Mouse (Mus musculus) MN1 (cell line): Measurements from ENCODE around the gene Mertk.
"Not testable (repeated sequence)": the region's sequence is repeated elsewhere in the genome, so short reads cannot be mapped to it uniquely, and the experiment has no call there.

Experiments used
- DNase-seq: peaks from one replicate; pipeline ENCODE4 v3.0.0-alpha.2; 2016; ENCODE audit warnings: low spot score

Gene Mertk

DNA sequence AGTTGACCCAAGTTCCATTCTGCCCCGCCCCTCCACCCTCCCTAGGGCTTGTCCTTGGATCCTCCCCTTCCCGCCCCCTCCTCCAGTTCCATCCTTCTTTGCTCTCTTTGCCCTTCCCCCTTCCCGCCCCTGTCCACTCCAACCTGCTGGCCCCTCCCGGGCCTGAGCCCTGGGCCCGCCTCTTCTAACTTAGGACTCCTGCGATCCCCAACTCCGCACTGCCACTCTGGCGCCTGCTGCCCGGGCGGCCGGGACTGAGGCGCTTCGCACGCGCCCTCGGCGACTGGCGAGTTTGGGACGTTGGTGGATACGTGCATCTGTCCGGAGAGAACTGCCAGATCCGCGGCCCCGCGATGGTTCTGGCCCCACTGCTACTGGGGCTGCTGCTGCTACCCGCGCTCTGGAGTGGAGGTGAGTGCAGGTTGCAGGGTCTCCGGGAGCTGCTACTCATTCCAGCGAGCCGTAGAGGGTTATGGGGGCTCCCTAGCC is at the start of gene Mertk:
Mertk (plus strand) TSS at position 264 of the 489 bp plus-strand sequence.
- peak; percentile 11 for DNase-seq

DNA sequence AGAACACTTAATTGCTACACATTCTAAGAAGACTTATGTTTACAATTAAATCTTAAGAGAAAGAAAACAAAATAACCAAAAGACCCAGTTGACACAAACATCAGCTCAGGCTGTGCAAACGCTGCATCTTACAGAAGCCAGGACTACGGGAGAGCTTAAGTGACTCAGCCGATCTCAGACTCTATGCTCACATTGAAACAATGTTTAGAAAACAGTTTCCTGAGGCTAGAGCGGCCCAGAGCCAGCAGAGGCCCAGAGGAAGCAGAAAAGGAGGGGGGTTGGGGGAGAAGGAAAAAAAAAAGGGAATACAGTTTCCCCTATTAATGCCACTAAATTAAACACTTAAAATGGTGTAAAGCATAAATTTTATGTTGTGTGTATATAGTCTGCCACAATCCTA is 18.1 kb upstream of the Mertk start:
- no peak for DNase-seq

GRCm38 (mm10) chr2:128686921-128687557 is 11.7 kb upstream of the Mertk start, which contains the start of gene Anapc1:
TSS of gene Anapc1 (minus strand) at chr2:128687391.
- DNase-seq, result peak; percentile 93

DNA sequence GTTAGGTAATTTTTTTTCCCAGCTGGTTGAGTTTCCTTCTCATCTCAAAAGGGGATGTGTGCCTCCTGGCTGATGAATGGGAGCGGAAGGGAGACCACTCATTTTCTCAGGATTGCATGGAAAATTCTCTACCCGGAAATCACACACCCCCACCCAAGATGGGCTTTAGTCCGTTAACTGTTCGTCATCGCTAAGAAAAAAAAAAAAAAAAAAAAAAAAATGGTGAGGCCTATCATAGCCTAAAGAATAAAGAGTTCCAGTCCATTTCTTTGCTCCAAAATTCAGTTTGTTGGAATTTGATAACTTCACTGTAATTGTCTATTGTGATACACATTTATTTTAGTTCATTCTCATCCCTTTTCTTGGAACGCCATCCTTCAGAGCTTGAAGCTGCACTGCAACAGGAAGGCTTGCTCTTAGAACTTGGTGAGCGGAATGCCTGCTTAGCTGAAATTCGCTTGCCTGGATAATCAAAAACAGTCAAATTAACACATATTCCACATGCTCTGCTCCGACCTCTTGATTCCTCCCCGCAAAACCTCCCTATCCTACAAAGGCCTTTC is 11.1 kb upstream of the Mertk start:
- no peak for DNase-seq

DNA sequence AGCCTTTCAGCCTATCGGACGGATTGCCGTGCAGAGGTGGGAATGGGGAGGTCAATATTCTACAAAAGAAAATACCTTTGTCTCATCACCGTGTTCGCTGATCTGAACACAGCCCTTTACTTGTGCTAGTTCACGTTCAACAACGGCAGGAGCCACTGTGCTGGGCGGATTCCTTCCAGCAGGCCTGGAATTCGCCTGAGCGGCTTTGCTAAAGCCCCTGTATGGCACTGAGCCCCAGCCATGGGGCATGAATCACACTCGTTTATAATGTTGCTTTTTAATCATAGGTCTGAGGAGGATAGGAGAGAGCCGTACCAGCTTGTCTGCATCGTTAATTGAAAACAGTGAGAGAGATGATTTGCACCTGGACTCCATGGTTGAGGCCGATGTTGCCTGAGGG is 6.4 kb upstream of the Mertk start:
- no peak for DNase-seq

- DNase-seq, result no peak
Observed at GRCm38 (mm10) chr2:128692771-128693170, 6.0 kb upstream of the Mertk start.

GRCm38 (mm10) chr2:128693236-128693635 is 5.5 kb upstream of the Mertk start:
- no peak for DNase-seq

DNA sequence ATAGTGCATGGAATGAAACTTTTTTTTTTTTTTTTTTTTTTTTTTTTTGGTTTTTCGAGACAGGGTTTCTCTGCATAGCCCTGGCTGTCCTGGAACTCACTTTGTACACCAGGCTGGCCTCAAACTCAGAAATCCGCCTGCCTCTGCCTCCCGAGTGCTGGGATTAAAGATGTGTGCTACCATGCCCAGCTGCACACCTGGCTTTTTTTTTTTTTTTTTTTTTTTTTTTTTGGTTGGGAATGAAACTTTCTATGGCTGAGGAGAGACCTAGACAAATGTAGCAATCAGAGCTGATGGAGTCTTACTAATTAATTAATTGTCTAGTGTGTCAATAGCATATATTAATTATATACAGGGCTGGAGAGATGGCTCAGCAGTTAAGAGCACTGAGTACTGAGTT is 4.9 kb upstream of the Mertk start:
- not testable (repeated sequence) for DNase-seq

DNA sequence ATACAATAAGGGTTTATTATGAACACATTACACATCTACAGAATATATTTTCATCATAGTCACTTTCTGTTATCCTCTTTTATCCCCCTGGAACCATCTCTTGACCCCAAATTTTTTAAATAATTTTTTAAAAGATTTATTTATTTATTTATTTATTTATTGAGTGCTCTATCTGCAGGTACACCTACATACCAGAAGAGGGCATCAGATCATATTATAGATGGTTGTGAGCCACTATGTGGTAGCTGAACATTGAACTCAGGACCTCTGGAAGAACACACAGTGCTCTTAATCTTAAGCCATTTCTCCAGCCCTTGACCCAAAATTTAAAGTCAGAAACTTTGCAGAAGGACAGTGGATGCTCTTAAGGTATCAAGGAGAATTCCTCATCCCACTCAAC is 4.2 kb upstream of the Mertk start:
- DNase-seq, result no peak

DNA sequence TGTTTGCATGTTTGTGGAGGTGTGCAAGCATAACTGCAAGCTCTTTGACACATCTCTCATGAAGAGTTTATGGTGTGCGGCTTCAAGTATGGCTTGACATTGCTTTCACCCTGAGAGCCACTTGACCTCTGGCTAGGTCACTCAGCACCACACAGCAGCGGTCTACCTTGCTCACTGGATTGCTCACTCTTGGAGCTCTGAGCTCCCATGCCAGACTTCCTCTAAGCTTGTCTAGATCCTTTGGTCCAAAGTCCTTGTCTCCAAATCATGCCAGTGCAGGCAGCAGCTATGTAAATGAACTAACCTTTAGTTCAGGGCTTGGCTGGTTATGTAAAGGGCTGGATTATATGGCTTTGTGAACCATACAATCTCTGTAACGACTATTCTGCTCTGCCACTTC is 2.3 kb upstream of the Mertk start:
- DNase-seq, result no peak

GRCm38 (mm10) chr2:128697047-128697446 is 1.7 kb upstream of the Mertk start:
- DNase-seq, result no peak

GRCm38 (mm10) chr2:128697566-128697965 is 1.2 kb upstream of the Mertk start:
- no peak for DNase-seq

GRCm38 (mm10) chr2:128698140-128698692 is 540 bp upstream of the Mertk start:
- DNase-seq, result peak; percentile 80

DNA sequence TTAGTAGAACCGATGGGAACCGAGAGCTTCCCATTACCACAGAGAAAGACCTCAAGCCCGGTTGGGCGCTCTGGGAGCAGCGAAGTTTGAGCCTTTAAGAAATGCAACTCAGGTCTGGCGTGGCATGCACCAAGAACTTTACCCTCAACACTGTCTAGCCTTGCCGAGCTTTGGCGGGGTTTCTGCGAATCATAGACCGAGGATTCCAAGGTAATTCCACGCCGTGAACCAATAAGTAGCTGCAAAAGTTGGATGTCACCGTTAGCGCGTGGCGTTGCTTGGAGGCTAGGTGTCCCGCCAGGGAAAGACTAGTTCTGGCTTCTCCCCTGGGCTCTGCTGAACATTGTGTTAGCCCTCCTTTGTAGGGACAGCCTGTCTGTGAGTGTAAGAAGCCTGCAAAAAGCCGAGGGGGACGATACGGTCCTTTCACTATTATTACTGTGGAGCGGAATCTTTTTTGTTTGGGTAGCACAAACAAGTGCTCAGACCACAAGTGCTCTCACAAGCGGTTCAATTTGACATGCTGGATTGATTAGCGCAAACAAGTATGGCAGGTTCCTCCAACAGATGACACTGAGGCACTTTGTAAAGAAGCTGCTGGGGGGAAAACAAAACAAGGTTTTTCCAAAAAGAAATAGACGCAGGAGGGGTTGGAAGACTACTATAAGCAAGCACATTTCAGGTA is 587 bp downstream of the Mertk start:
- no peak for DNase-seq

- no peak for DNase-seq
Observed at GRCm38 (mm10) chr2:128704474-128704873, 5.7 kb downstream of the Mertk start.

DNA sequence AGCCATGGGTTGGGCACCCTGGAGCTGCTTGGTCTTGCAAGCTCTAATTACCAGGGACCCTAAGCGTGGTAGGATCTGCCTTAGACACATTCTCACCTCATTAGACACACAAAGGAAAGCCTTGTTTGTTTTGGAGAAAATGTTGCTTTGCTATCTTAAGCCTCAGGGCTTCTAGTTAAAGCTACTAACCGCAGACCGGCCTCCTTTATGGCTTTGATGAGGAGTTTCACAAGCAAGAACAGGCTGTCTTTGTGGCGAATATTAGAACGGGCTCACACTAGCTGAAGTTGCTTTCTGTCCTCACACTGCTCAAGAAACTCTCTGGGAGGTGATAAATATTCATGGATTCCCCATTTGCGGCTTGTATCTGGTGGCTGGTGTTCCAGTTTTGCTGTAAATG is 10.5 kb downstream of the Mertk start:
- DNase-seq, result no peak

- no peak for DNase-seq
Observed at GRCm38 (mm10) chr2:128710609-128711008, 11.9 kb downstream of the Mertk start.

GRCm38 (mm10) chr2:128712940-128713339 is 14.2 kb downstream of the Mertk start:
- no peak for DNase-seq

DNA sequence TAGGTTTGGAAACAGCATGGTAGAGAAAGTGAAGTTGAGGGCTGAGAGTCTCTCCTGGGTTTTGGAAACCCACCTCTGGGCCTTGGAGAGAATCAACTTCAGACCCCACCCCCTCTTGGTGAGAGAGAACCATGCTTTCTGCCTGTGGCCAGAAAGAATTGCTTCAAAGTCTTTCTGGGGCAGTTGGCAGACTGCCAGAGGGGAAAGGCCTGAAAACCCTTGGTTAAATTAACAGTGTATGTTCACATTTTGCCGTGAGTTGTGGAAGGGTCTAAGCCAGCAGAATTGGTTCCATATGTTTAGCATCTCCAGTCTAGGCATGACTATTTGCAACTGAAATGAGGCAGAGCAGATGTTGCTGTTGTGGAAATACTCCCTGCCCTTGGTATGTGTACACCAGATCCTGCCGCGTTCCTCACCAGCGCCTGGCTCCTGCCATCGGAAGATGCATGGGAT is 14.8 kb downstream of the Mertk start:
- DNase-seq, result no peak

- no peak for DNase-seq
Observed at GRCm38 (mm10) chr2:128714724-128715241, 16.0 kb downstream of the Mertk start.

- no peak for DNase-seq
Observed at GRCm38 (mm10) chr2:128715979-128716378, 17.2 kb downstream of the Mertk start.

DNA sequence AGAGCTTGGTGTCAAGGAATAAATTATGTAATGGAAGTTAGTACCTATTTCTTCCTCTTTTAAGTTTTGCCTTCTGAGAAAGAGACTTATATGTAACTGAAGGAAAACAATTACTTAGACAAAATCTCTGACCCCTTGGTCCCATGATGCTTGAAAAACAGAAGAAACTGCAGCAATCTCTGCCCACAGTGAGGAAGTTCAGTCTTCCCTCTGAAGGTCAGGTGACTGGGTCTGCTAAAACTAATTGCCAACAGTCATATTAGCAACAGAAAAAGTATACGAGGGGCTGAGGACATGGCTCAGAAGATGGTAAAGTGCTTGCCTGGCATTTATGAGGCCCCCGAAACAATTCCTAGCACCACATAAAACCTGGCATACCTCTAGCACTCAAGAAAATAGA is 20.6 kb downstream of the Mertk start:
- no peak for DNase-seq
